Mouse (Mus musculus) neural tube, embryonic 12.5 days (tissue): Measurements from ENCODE around the gene Ddx19a. TPM values are rescaled to one million over a fixed set of nuclear protein-coding genes. Genes with fewer than 3 reads are reported as not detected.
"Not testable (repeated sequence)": the region's sequence is repeated elsewhere in the genome, so short reads cannot be mapped to it uniquely, and the experiment has no call there.

Experiments used
- ATAC-seq: fragments of 200-750 bp; cut with Nextera tagmentation; 2 replicates; pipeline ENCODE4 v1.8.0; 2017; ENCODE audit warnings: low read depth, mild to moderate bottlenecking, moderate TSS enrichment, moderate library complexity; ENCODE audit not compliant: low FRiP score
- H3K27ac ChIP-seq: fragments of 300-500 bp; sonication (generic); 2 replicates; pipeline ENCODE4 v1.5.1; 2016
- H3K27me3 ChIP-seq: fragments of 300-500 bp; sonication (generic); replicated peaks from 2 replicates; pipeline ENCODE4 v1.6.1; 2016; ENCODE audit warnings: mild to moderate bottlenecking
- H3K36me3 ChIP-seq: fragments of 300-500 bp; sonication (generic); 2 replicates; pipeline ENCODE4 v1.6.1; 2016; ENCODE audit warnings: mild to moderate bottlenecking
- H3K4me1 ChIP-seq: fragments of 300-500 bp; sonication (generic); 2 replicates; pipeline ENCODE4 v1.6.1; 2016
- H3K4me2 ChIP-seq: fragments of 300-500 bp; sonication (generic); replicated peaks from 2 replicates; pipeline ENCODE4 v1.6.1; 2016; ENCODE audit warnings: mild to moderate bottlenecking
- H3K4me3 ChIP-seq: fragments of 300-500 bp; sonication (generic); 2 replicates; pipeline ENCODE4 v1.5.1; 2016
- H3K9ac ChIP-seq: fragments of 300-500 bp; sonication (generic); 2 replicates; pipeline ENCODE4 v1.6.1; 2016; ENCODE audit warnings: mild to moderate bottlenecking
- H3K9me3 ChIP-seq: fragments of 300-500 bp; sonication (generic); 2 replicates; pipeline ENCODE4 v1.6.1; 2016; ENCODE audit warnings: mild to moderate bottlenecking
- WGBS: fragments of 180-500 bp; shearing (Covaris S2); methylation state at CpG from one replicate; pipeline ENCODE4 v1.1.7; 2016; 5-methylcytosine and 5-hydroxymethylcytosine counted together
- polyA plus RNA-seq: library from polyadenylated mRNA; unstranded; fragments of >200 nt; fragmentation: Nextera tagmentation; extraction: Ambion mirVana; gene quantifications from 2 replicates; pipeline ENCODE4 v1.2.1, GENCODE M21; 2016

Ddx19a gene
- polyA plus RNA-seq, 1 experiment from 2014 or later, result 16.7 TPM

DNA sequence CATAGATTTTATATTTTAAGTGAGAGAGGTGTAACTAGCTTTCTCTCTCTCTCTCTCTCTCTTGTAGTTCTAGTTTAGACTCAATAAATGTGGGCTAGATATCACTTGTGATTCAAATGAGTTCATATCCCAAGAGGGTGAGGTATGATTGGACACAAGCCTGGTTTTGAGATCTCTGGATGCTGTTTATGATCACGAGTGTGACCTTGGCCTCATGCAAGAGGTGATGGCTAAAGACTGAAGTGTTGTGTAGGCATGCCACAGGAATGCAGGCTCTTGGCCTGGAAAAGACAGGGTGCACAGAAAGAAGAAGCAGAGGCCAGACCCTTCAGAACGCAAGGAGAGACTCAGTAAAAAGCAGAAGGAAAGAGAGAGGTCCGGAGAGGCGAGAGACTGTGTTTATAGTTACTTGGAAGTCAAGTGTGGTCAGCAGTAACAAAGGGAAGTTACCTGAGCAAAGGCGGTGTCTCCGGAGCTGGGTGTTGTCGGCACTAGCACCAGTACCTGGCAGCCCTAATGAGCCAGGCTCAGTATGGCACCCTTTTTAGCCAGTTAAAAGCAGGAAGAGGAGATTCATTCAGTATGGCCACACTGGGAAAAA lies 53.2 kb downstream of the Ddx19a start:
- Histone ChIP-seq H3K9me3 (no peaks in the 10 kb centered on the region), H3K9ac (no peak overlapping the region), H3K27me3 (no peaks in the 10 kb centered on the region), H3K4me3 (no peak overlapping the region), H3K4me2 (no peak overlapping the region), H3K27ac (no peak overlapping the region), H3K36me3 (no peaks in the 10 kb centered on the region), H3K4me1 (peaks cover 6% of the 10 kb centered on the region; the same call in 1 of the 2 replicates)
- no peak for ATAC-seq
- WGBS, result 85% methylated on average over 7 of the region's 7 CpGs

DNA sequence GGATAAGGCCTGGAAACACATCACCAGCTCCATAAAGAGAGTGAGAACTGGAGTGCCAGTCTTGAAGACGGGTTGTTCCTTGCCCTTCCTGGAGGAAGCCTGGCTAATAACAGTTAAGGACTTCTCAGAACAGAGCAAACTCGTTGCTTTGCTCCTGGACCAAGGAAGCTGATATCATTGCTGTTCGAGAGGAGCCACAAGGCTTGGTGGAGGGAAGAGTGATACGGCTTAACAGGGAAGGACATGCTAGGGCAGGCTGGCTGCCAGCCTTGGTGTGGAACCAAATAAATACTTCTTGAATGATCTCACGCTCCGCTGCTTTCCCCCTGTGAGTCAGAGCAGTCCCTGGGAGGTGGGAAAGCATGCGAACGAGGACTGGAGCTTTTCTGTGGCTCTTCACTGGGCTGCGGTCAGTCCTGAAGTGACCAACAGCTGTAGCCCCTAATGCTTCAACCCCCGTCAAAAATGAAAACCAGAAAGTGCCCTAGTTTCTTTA lies 56.1 kb downstream of the Ddx19a start:
- Histone ChIP-seq H3K27me3 (no peaks in the 10 kb centered on the region), H3K4me1 (peaks cover 6% of the 10 kb centered on the region; the same call in 1 of the 2 replicates), H3K27ac (no peak overlapping the region), H3K9me3 (no peaks in the 10 kb centered on the region), H3K4me2 (no peak overlapping the region), H3K36me3 (no peaks in the 10 kb centered on the region), H3K9ac (no peak overlapping the region), H3K4me3 (no peak overlapping the region)
- no peak for ATAC-seq
- 57% methylated on average over 10 of the region's 10 CpGs for WGBS

DNA sequence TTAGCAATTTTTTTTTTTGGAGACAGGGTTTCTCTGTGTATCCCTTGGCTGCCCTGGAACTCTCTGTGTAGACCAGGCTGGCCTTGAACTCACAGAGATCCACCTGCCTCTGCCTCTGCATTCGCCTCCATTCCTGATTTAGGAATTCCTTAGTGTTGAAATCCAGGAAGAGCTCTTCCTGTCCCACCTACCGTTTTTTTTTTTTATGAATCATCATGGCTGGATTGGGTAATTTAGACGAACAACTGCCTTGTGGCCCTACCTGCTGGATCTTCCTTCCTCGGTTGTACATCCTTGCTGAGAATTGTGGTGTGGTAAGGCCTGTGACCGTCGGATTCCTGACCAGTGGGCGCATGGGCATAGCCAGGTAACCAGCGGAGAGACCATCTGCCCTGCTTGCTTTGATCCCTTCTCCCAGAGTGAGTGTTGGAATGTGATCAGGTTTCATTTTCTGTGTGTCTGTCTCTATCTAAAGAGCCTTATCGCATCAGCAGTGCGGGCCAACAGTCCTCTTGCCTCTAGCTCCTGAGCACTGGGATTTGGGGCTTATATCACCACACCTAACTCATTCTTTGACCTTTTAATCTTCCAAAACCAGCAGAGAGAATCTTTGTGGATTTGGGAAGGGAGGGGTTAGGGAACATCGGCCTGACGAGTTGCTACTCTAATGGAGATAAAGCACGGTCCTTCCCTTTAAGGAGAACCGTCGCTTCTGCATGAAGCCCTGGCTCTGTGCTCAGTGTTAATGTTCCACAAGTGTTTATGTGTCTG lies 56.7 kb downstream of the Ddx19a start:
- no peak overlapping the region for H3K9ac ChIP-seq
- H3K4me1 ChIP-seq, result peaks cover 6% of the 10 kb centered on the region; the same call in 1 of the 2 replicates
- H3K4me3 ChIP-seq, result no peak overlapping the region
- no peaks in the 10 kb centered on the region for H3K9me3 ChIP-seq
- no peaks in the 10 kb centered on the region for H3K27me3 ChIP-seq
- ATAC-seq, result no peak
- no peak overlapping the region for H3K27ac ChIP-seq
- H3K36me3 ChIP-seq, result no peaks in the 10 kb centered on the region
- H3K4me2 ChIP-seq, result no peak overlapping the region
- WGBS, result 91% methylated on average over 15 of the region's 15 CpGs

DNA sequence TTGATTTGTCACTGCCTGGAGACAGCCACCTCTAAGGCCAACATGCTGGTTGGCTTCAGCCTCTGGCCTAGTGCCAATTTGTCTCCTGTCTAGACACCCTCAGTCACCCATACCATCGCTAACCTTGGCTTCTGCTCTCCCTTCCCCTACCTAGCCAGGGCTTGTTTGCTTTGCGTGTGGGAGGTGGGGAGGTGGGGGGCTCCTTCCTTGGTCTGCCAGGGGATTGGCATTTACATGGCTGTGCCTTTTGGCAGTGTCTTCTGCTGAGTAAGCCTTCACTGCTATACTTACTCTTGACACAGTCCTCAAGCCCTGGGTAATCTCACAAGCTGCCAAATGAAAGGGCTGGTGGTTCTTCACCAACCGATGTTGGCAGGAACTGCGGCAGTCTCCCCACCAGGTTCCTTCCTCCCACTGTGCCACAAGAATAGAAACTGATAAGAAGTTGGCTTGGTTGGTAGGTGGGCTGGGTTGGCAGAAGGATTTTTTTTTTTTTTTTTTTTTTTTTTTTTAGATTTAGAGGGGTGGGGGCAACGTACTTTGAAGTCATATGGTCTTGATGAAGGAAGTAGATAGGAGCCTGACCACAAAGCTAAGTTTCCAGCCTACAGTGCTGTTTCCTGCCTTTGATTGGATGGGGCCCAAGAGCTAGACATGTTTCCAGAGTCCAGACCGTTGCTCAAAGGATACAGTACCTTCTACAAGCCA lies 58.6 kb downstream of the Ddx19a start:
- WGBS, result 92% methylated on average over 6 of the region's 6 CpGs
- peaks cover 6% of the 10 kb centered on the region; the same call in 1 of the 2 replicates for H3K4me1 ChIP-seq
- no peak overlapping the region for H3K9ac ChIP-seq
- no peaks in the 10 kb centered on the region for H3K9me3 ChIP-seq
- no peaks in the 10 kb centered on the region for H3K36me3 ChIP-seq
- H3K4me3 ChIP-seq, result no peak overlapping the region
- no peaks in the 10 kb centered on the region for H3K27me3 ChIP-seq
- no peak overlapping the region for H3K27ac ChIP-seq
- no peak overlapping the region for H3K4me2 ChIP-seq
- no peak for ATAC-seq

DNA sequence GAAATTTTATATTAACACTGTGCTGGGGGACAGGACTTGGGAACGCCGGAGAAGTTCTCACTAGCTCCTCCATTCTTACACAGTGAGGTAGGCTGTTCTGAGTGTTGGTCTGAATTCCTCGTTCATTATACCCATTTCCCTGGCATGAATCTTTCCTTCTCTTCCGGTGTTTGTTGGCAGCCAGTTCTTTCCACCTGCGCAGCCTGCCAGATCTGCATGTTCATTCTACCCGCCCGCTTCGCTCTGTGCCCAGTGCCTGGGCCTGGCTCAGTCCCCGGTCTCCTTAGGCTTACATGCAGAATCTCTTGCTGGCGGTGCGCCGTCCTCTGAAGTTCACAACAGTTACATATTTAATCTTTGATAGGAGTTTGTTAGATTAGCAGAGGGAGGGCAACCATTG lies 61.4 kb downstream of the Ddx19a start:
- H3K9me3 ChIP-seq, result no peaks in the 10 kb centered on the region
- peaks cover under 1% of the 10 kb centered on the region; the same call in 1 of the 2 replicates for H3K4me1 ChIP-seq
- no peaks in the 10 kb centered on the region for H3K27me3 ChIP-seq
- 97% methylated on average over 12 of the region's 12 CpGs for WGBS
- no peak overlapping the region for H3K9ac ChIP-seq
- no peak overlapping the region for H3K4me3 ChIP-seq
- H3K27ac ChIP-seq, result no peak overlapping the region
- no peak for ATAC-seq
- H3K4me2 ChIP-seq, result no peak overlapping the region
- H3K36me3 ChIP-seq, result no peaks in the 10 kb centered on the region

DNA sequence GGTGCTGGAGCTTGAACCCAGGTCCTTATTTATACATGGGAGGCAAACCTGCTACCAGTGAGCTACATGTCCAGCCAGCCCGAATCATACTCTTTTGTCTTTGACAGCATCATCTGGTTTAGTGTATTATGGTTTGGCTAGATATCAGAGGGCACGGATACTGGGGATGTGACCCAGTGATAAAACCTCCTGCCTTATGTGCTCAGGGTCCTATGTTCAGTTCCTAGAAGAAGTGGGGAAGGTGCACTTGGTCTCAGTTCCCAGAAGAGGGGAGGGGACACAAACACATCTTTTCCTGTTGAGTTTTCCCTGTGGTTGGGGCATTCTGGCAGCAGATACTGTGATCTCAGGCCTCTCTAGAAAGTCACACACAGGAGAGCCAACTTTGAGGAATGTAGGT lies 64.3 kb downstream of the Ddx19a start:
- Histone ChIP-seq H3K27ac (no peak overlapping the region), H3K4me2 (no peak overlapping the region), H3K9me3 (no peaks in the 10 kb centered on the region), H3K27me3 (no peaks in the 10 kb centered on the region), H3K4me1 (no peaks in the 10 kb centered on the region), H3K36me3 (peaks cover 3% of the 10 kb centered on the region; the same call in 1 of the 2 replicates), H3K9ac (no peak overlapping the region), H3K4me3 (no peak overlapping the region)
- ATAC-seq, result no peak
- WGBS, result 91% methylated on average over 2 of the region's 2 CpGs

DNA sequence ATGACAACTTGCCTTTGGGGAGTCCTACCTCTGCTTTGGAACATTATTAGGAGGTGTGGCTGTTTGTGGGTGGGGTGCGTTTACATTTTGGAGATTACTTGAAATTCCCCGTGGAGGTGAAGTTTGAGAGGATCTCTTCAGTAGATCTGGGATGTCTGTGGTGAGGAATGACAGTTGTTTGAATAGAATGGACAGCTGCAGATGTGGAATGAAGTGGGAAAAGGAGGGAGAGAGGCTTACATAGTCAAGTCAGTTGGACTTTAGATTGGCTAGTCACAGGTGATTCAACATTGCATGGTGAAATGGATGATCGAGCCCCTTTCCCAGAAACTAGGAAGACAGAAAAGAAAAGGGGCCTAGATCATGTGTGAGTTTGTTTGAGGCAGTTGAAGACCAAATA lies 65.2 kb downstream of the Ddx19a start:
- Histone ChIP-seq H3K9ac (no peak overlapping the region), H3K27me3 (no peaks in the 10 kb centered on the region), H3K27ac (no peak overlapping the region), H3K36me3 (peaks cover 3% of the 10 kb centered on the region; the same call in 1 of the 2 replicates), H3K4me3 (no peak overlapping the region), H3K4me1 (no peaks in the 10 kb centered on the region), H3K4me2 (no peak overlapping the region), H3K9me3 (no peaks in the 10 kb centered on the region)
- no peak for ATAC-seq
- 85% methylated on average over 3 of the region's 3 CpGs for WGBS

DNA sequence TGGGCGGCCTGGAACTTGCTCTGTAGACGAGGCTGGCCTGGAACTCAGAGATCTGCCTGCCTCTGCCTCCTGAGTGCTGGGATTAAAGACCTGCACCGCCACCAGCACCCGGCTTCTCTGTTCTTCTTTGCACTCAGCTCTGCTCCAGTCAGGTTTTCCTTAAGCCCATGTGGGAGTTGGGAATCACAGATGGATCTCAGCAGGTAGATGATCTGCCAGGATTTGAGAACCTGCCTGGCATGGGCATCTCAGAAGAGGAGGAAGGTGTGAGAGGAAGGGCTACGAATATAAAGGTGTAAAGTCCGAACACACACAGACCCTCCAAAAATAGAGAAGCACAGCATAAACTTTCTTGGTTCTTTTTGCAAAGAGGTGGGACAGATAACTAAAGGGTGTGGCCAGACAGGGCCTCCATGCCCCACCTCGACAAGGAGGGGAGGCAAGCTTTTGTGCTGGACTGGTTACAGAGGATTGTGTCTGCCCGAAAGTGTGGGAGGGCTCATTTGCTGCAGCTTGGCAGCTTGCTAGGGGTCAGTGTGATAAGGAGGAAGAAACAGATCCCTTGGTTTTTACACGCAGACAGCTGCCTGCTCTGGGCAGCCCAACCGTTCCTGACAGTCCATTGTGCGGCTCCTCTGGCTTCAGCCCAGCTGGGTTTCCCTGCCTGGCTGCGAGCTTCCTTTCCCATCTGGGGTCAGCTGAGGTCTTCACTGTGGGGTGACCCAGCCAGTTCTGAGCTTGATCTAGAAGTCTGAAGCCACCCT lies 66.2 kb downstream of the Ddx19a start:
- Histone ChIP-seq H3K9me3 (no peaks in the 10 kb centered on the region), H3K27me3 (no peaks in the 10 kb centered on the region), H3K4me3 (no peak overlapping the region), H3K4me2 (no peak overlapping the region), H3K4me1 (peaks cover 8% of the 10 kb centered on the region), H3K36me3 (peaks cover 3% of the 10 kb centered on the region; the same call in 1 of the 2 replicates), H3K9ac (no peak overlapping the region), H3K27ac (no peak overlapping the region)
- 77% methylated on average over 12 of the region's 12 CpGs for WGBS
- no peak for ATAC-seq

DNA sequence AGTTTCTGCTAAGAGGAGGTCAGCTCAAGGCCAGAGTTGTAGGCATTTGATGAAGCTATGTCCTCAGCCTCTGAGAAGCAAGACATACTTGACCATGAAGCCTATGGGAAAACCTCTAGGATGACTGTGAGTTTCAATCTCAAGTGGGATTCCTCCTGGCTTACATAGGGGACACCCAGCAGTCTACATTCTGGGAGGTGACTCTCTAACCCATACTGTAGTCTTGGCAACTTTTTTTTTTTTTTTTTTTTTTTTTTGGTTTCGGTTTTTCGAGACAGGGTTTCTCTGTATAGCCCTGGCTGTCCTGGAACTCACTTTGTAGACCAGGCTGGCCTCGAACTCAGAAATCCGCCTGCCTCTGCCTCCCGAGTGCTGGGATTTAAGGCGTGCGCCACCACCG lies 67.9 kb downstream of the Ddx19a start:
- H3K4me1 ChIP-seq, result peaks cover 11% of the 10 kb centered on the region
- 92% methylated on average over 8 of the region's 8 CpGs for WGBS
- ATAC-seq, H3K27me3 ChIP-seq, H3K36me3 ChIP-seq, H3K4me3 ChIP-seq, H3K9me3 ChIP-seq, H3K9ac ChIP-seq, H3K4me2 ChIP-seq, H3K27ac ChIP-seq: not testable (repeated sequence)

DNA sequence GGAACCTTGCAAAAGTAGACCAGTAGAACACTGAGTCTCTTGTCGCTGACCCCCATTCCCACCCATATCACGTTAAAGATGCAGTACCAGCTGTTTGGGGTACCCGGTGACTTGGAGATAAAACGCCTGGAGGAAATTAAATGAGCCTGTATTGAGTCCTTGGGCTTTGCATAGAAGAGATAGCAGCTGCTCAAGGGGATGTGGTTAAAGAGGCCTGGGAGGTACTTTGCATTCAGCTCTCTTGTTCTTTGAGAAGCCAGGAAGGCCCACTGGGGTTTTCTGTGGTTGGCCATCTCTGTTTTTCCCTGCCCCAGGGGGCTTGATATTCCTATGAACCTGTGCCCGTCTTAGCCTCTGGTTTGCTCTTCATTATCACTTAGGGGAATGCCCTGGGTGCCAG lies 68.5 kb downstream of the Ddx19a start:
- Histone ChIP-seq H3K4me3 (no peak overlapping the region), H3K27me3 (no peaks in the 10 kb centered on the region), H3K9me3 (no peaks in the 10 kb centered on the region), H3K4me1 (peaks cover 11% of the 10 kb centered on the region), H3K27ac (no peak overlapping the region), H3K36me3 (peaks cover 3% of the 10 kb centered on the region; the same call in 1 of the 2 replicates), H3K4me2 (no peak overlapping the region), H3K9ac (no peak overlapping the region)
- WGBS, result 61% methylated on average over 5 of the region's 5 CpGs
- ATAC-seq, result no peak

DNA sequence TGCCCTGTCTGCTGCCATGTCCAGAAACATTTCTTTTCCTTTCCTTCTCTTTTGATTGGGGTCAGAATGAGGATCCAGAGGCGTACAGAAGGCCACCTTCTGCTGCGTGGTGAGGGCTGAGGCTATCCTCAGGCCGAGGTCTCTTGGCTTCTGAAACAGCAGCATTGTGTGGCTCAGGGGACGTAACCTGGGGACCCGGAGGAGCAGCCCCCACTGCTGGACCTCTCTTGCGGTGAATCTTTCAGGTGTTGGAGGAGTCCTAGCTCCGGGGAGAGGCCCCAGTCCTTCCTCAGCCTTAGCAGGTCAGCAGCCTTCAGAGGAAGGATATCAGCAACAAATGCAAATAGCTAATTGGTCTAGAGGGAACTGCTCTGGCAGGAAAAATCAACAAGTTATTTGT lies 69.2 kb downstream of the Ddx19a start:
- 87% methylated on average over 7 of the region's 7 CpGs for WGBS
- no peak overlapping the region for H3K27ac ChIP-seq
- no peaks in the 10 kb centered on the region for H3K27me3 ChIP-seq

More for the DNA sequence above, 69.2 kb downstream of the Ddx19a start:
- H3K4me1 ChIP-seq, result peaks cover 14% of the 10 kb centered on the region
- peaks cover 3% of the 10 kb centered on the region; the same call in 1 of the 2 replicates for H3K36me3 ChIP-seq
- H3K9ac ChIP-seq, result no peak overlapping the region
- no peaks in the 10 kb centered on the region for H3K9me3 ChIP-seq
- no peak overlapping the region for H3K4me2 ChIP-seq
- H3K4me3 ChIP-seq, result no peak overlapping the region
- ATAC-seq, result no peak
